Mouse (Mus musculus) gastrocnemius, adult 2 months (tissue): Measurements from ENCODE around the gene Sval2. TPM values are rescaled to one million over a fixed set of nuclear protein-coding genes. Genes with fewer than 3 reads are reported as not detected.

Experiments used
- DNase-seq: peaks from one replicate; pipeline ENCODE4 v3.0.0; 2022
- H3K27ac ChIP-seq: fragments of 200-600 bp; 2 replicates; pipeline ENCODE4 v1.8.1; 2022; ENCODE audit warnings: mild to moderate bottlenecking
- H3K4me3 ChIP-seq: fragments of 200-600 bp; 2 replicates; pipeline ENCODE4 v1.8.1; 2022; ENCODE audit warnings: mild to moderate bottlenecking, moderate library complexity
- CTCF ChIP-seq: fragments of 200-600 bp; IDR thresholded peaks from 2 replicates; pipeline ENCODE4 v1.8.1; 2022; ENCODE audit warnings: antibody characterized with exemption, mild to moderate bottlenecking, moderate library complexity
- intact Hi-C: fragments of 180-260 bp; cut with DNase I; formaldehyde crosslinking; loops from one replicate; pipeline ENCODE4 v1.15.1; 2025
- long read RNA-seq, 2 experiments: library from polyadenylated mRNA; stranded (forward); transcript quantifications; one replicate each; pipeline ENCODE4 v2.0.0; 2021
- total RNA-seq, 2 experiments: library from RNA; stranded (reverse); gene quantifications; 2 replicates each; pipeline ENCODE4 v1.2.3; 2021

Gene Sval2
- total RNA-seq: not detected
- long read RNA-seq, experiment 1: 0 reads
- long read RNA-seq, experiment 2: 0 reads

DNA sequence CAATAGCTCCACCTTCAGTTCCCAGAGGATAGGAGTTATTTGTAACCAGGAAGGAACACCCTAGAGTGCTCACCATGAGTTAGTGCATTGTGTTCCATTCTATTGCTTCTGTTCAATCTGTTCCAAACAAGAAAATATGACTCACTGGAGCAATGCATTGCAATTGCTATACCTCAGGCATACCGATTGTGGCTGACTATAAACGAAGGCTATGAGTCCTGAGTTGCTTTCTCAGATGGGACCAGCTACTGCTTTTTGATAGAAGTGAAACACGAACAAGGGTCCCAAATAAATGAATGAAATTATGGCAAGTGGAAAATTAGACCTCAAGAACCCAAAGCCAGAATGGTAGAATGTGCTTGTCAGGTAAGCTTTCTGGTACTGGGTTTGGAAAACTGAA lies at the start of gene Sval2:
Sval2 (plus strand) TSS at position 301 of the 400 bp plus-strand sequence.
- no peak for TF ChIP-seq CTCF
- Histone ChIP-seq H3K27ac (no peak within 1 kb of the TSS), H3K4me3 (no peak within 1 kb of the TSS)
- no peak for DNase-seq
- intact Hi-C loops: no loop called here

DNA sequence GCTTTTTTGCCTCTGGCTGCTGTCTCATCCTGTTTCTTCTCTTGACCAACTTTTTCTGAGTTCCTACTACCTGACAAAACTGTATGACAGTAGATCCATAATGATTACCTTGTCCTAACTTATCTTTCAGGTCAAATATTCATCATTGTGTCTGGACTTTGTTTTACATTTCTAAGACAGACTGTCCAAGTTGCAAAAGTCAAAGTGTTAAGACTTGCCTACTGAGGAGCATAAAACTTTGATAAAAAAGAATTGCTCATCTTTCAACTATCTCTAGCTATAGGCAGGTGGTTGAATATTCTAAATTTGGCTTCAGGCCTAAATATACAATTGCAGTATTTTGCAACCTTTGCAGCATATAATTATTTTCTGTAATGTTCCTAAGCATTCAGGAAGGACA lies 28.7 kb upstream of the Sval2 start:
- no peak for DNase-seq
- intact Hi-C loops: no loop called here
- Histone ChIP-seq H3K4me3 (no peak overlapping the region), H3K27ac (no peak overlapping the region)
- TF ChIP-seq CTCF: no peak

GRCm38 (mm10) chr6:41829516-41829915 lies 23.3 kb upstream of the Sval2 start:
- Histone ChIP-seq H3K27ac (no peak overlapping the region), H3K4me3 (no peak overlapping the region)
- intact Hi-C loops: no loop called here
- DNase-seq: no peak
- TF ChIP-seq CTCF: no peak

DNA sequence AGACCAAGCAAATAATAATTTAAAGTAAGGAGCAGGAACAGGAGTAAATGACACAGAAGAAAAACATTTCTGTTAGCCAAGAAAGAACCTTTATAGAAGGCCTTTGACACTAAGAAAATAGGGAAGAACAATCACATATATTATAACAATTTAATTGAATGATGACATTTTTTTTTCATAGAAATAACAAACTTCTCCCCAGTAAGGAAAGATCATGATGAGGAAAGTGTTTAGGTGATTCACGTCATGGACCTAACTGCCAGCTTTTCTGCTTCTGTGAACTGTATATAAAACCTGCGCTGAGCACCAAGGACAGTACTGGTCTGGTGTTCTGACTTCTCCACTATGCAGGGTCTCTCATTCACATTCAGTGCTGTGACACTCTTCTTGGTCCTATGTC lies 5.6 kb upstream of the Sval2 start, which contains the start of gene Pip:
Pip (plus strand) TSS at position 301 of the 400 bp plus-strand sequence.
- Histone ChIP-seq H3K4me3 (no peak within 1 kb of the TSS), H3K27ac (no peak within 1 kb of the TSS)
- no peak for TF ChIP-seq CTCF
- intact Hi-C loops: no loop called here
- DNase-seq: no peak

- Histone ChIP-seq H3K4me3 (no peak overlapping the region), H3K27ac (no peak overlapping the region)
- no peak for DNase-seq
- intact Hi-C loops: no loop called here
- no peak for TF ChIP-seq CTCF
These were observed 11.2 kb downstream of the Sval2 start for GRCm38 (mm10) chr6:41864038-41864437.

DNA sequence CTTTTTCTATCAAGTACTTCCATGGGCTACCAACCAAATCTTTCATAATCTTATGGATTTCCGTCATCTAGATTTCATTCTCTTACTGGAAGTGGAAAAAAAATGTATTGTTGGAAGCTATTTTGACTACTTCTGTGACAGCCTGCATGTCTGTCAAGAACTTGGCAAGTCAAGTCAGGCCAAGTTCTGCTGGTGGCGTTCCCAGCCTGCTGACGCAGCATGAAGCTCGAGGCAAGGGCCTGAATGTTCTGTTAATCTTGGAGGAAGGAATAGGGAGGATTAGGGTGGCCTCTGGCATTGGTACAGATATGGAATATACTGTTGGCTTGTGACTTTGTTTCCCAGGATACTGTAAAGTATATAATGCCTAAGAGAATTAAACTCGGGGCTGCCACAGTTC lies 58.8 kb downstream of the Sval2 start:
- intact Hi-C loops: no loop called here

More for the DNA sequence above, 58.8 kb downstream of the Sval2 start:
- Histone ChIP-seq H3K4me3 (no peak overlapping the region), H3K27ac (no peak overlapping the region)
- TF ChIP-seq CTCF: no peak
- DNase-seq: no peak

Other genes with a start within 250 kb of the Sval2 start
- gene Ephb6, start 247.5 kb upstream of the Sval2 start, total RNA-seq: under 1 TPM; 0.54 to 0.98 TPM
- not detected for gene Trpv6, start 216.6 kb upstream of the Sval2 start, total RNA-seq
- not detected for gene Trpv5, start 172.2 kb upstream of the Sval2 start, total RNA-seq
- not detected for gene Llcfc1, start 168.6 kb upstream of the Sval2 start, total RNA-seq
- gene Kel, start 148.7 kb upstream of the Sval2 start, total RNA-seq: not detected
- not detected for gene Olfr459, start 77.8 kb upstream of the Sval2 start, total RNA-seq
- not detected for gene Pip, start 5.5 kb upstream of the Sval2 start, total RNA-seq
- not detected for gene Sval1, start 98.6 kb downstream of the Sval2 start, total RNA-seq
- not detected for gene Sval3, start 115.2 kb downstream of the Sval2 start, total RNA-seq
- gene Sva, start 185.4 kb downstream of the Sval2 start, total RNA-seq: not detected